Mouse (Mus musculus) limb, embryonic 11.5 days (tissue): ENCODE measurements around the gene Selenow. TPM values are rescaled to one million over a fixed set of nuclear protein-coding genes. Genes with fewer than 3 reads are reported as not detected.

Experiments used
- ATAC-seq: fragments of 200-750 bp; cut with Nextera tagmentation; 2 replicates; pipeline ENCODE4 v1.8.0; 2017; ENCODE audit warnings: low read depth; ENCODE audit not compliant: insufficient number of reproducible peaks, low FRiP score, low TSS enrichment
- DNase-seq: peaks from one replicate; pipeline ENCODE4 v3.0.0-alpha.2; 2015; ENCODE audit warnings: low spot score
- H3K27ac ChIP-seq: fragments of 300-500 bp; sonication (generic); replicated peaks from 2 replicates; pipeline ENCODE4 v1.5.1; 2014; ENCODE audit warnings: low read depth, mild to moderate bottlenecking, low read length
- H3K27me3 ChIP-seq: fragments of 300-500 bp; sonication (generic); 2 replicates; pipeline ENCODE4 v1.6.1; 2014; ENCODE audit warnings: mild to moderate bottlenecking, low read length, mixed read lengths; ENCODE audit not compliant: control insufficient read depth, insufficient read depth
- H3K36me3 ChIP-seq: fragments of 300-500 bp; sonication (generic); 2 replicates; pipeline ENCODE4 v1.6.1; 2014; ENCODE audit warnings: mild to moderate bottlenecking, low read length, moderate library complexity, mixed read lengths; ENCODE audit not compliant: control insufficient read depth, insufficient read depth
- H3K4me1 ChIP-seq: fragments of 300-500 bp; sonication (generic); 2 replicates; pipeline ENCODE4 v1.6.1; 2014; ENCODE audit warnings: low read length, mixed read lengths; ENCODE audit not compliant: control insufficient read depth, insufficient read depth
- H3K4me2 ChIP-seq: fragments of 300-500 bp; sonication (generic); 2 replicates; pipeline ENCODE4 v1.6.1; 2014; ENCODE audit warnings: low read depth, mild to moderate bottlenecking, moderate library complexity; ENCODE audit not compliant: severe bottlenecking
- H3K4me3 ChIP-seq: fragments of 300-500 bp; sonication (generic); 2 replicates; pipeline ENCODE4 v1.5.1; 2014; ENCODE audit warnings: low read depth, low read length
- H3K9ac ChIP-seq: fragments of 300-500 bp; sonication (generic); 2 replicates; pipeline ENCODE4 v1.6.1; 2014; ENCODE audit warnings: mild to moderate bottlenecking, low read length
- H3K9me3 ChIP-seq: fragments of 300-500 bp; sonication (generic); 2 replicates; pipeline ENCODE4 v1.6.1; 2016; ENCODE audit warnings: low read length; ENCODE audit not compliant: control insufficient read depth
- WGBS: fragments of 180-500 bp; shearing (Covaris S2); extraction: QIAGEN DNeasy Blood & Tissue Kit; methylation state at CpG from one replicate; pipeline ENCODE4 v1.1.7; 2014; 5-methylcytosine and 5-hydroxymethylcytosine counted together
- polyA plus RNA-seq: library from polyadenylated mRNA; unstranded; fragments of >200 nt; fragmentation: Nextera tagmentation; extraction: Ambion mirVana; gene quantifications from 2 replicates; pipeline ENCODE4 v1.2.1, GENCODE M21; 2014

Selenow gene
- polyA plus RNA-seq, 1 experiment from 2014 or later = 804 TPM

GRCm38 (mm10) chr7:15907971-15908590 lies 14.1 kb downstream of the Selenow start:
- Histone ChIP-seq H3K9ac (no peak overlapping the region), H3K27me3 (no peaks in the 10 kb centered on the region), H3K4me1 (no peaks in the 10 kb centered on the region), H3K9me3 (no peaks in the 10 kb centered on the region), H3K36me3 (no peaks in the 10 kb centered on the region), H3K27ac (no peak overlapping the region), H3K4me2 (no peak overlapping the region), H3K4me3 (no peak overlapping the region)
- ATAC-seq = no peak
- DNase-seq = no peak
- 80% methylated on average over 8 of the region's 8 CpGs for WGBS

- Histone ChIP-seq H3K9ac (no peak overlapping the region), H3K9me3 (no peaks in the 10 kb centered on the region), H3K27me3 (no peaks in the 10 kb centered on the region), H3K4me3 (no peak overlapping the region), H3K4me1 (no peaks in the 10 kb centered on the region), H3K27ac (no peak overlapping the region), H3K4me2 (no peak overlapping the region), H3K36me3 (no peaks in the 10 kb centered on the region)
- 85% methylated on average over 1 of the region's 1 CpGs for whole genome bisulfite sequencing
- no peak for DNase-seq
- ATAC-seq = no peak
These were observed 15.6 kb downstream of the Selenow start for GRCm38 (mm10) chr7:15906602-15907001.

GRCm38 (mm10) chr7:15905861-15906260 lies 16.3 kb downstream of the Selenow start:
- 88% methylated on average over 7 of the region's 7 CpGs for WGBS
- Histone ChIP-seq H3K4me2 (no peak overlapping the region), H3K27me3 (no peaks in the 10 kb centered on the region), H3K4me3 (no peak overlapping the region), H3K4me1 (no peaks in the 10 kb centered on the region), H3K9me3 (no peaks in the 10 kb centered on the region), H3K9ac (no peak overlapping the region), H3K36me3 (no peaks in the 10 kb centered on the region), H3K27ac (no peak overlapping the region)
- ATAC-seq (no peak), DNase-seq (no peak)

- no peaks in the 10 kb centered on the region for H3K9me3 ChIP-seq
- no peak overlapping the region for H3K4me3 ChIP-seq
- H3K4me1 ChIP-seq = no peaks in the 10 kb centered on the region
- H3K9ac ChIP-seq = no peak overlapping the region
- ATAC-seq = no peak
- DNase-seq = no peak
- no peak overlapping the region for H3K4me2 ChIP-seq
- H3K27ac ChIP-seq = no peak overlapping the region
- no peaks in the 10 kb centered on the region for H3K36me3 ChIP-seq
- WGBS = 84% methylated on average over 9 of the region's 9 CpGs
- no peaks in the 10 kb centered on the region for H3K27me3 ChIP-seq
These were observed 20.7 kb downstream of the Selenow start for GRCm38 (mm10) chr7:15901366-15902048.

GRCm38 (mm10) chr7:15894251-15894650 lies 28.0 kb downstream of the Selenow start:
- H3K9me3 ChIP-seq = no peaks in the 10 kb centered on the region

GRCm38 (mm10) chr7:15884127-15884526 lies 38.1 kb downstream of the Selenow start:
- 94% methylated on average over 2 of the region's 2 CpGs for WGBS
- DNase-seq = no peak
- no peak for ATAC-seq

More at GRCm38 (mm10) chr7:15894251-15894650, 28.0 kb downstream of the Selenow start:
- H3K9ac ChIP-seq = no peak overlapping the region
- no peaks in the 10 kb centered on the region for H3K36me3 ChIP-seq
- WGBS = 66% methylated on average over 1 of the region's 1 CpGs
- H3K27ac ChIP-seq = no peak overlapping the region
- H3K4me3 ChIP-seq = no peak overlapping the region
- H3K4me2 ChIP-seq = no peak overlapping the region
- no peaks in the 10 kb centered on the region for H3K4me1 ChIP-seq
- H3K27me3 ChIP-seq = no peaks in the 10 kb centered on the region
- DNase-seq (no peak), ATAC-seq (no peak)

GRCm38 (mm10) chr7:15882317-15882716 lies 39.9 kb downstream of the Selenow start, which contains the start of gene Crxos:
TSS of gene Crxos (plus strand) at chr7:15882617.
- no peak within 1 kb of the TSS for H3K9ac ChIP-seq
- DNase-seq = no peak
- WGBS = 93% methylated on average over 2 of the region's 2 CpGs
- no peaks in the 10 kb centered on the region for H3K4me1 ChIP-seq
- no peaks in the 10 kb centered on the region for H3K36me3 ChIP-seq
- no peak within 1 kb of the TSS for H3K27ac ChIP-seq
- H3K27me3 ChIP-seq = no peaks in the 10 kb centered on the region
- H3K4me2 ChIP-seq = no peak within 1 kb of the TSS
- H3K4me3 ChIP-seq = no peak within 1 kb of the TSS
- H3K9me3 ChIP-seq = no peaks in the 10 kb centered on the region
- no peak for ATAC-seq

More at GRCm38 (mm10) chr7:15884127-15884526, 38.1 kb downstream of the Selenow start:
- Histone ChIP-seq H3K36me3 (no peaks in the 10 kb centered on the region), H3K9ac (no peak overlapping the region), H3K4me2 (no peak overlapping the region), H3K9me3 (no peaks in the 10 kb centered on the region), H3K4me3 (no peak overlapping the region), H3K27me3 (no peaks in the 10 kb centered on the region), H3K4me1 (no peaks in the 10 kb centered on the region), H3K27ac (no peak overlapping the region)

GRCm38 (mm10) chr7:15881831-15882230 lies 40.4 kb downstream of the Selenow start:
- H3K4me1 ChIP-seq = no peaks in the 10 kb centered on the region
- no peak overlapping the region for H3K27ac ChIP-seq
- H3K4me3 ChIP-seq = no peak overlapping the region
- no peaks in the 10 kb centered on the region for H3K27me3 ChIP-seq
- DNase-seq = no peak
- WGBS = 76% methylated on average over 3 of the region's 3 CpGs
- H3K9me3 ChIP-seq = no peaks in the 10 kb centered on the region
- ATAC-seq = no peak
- no peak overlapping the region for H3K4me2 ChIP-seq
- H3K36me3 ChIP-seq = no peaks in the 10 kb centered on the region
- no peak overlapping the region for H3K9ac ChIP-seq
